24 mouse cellular contexts compared by ENCODE assay signal in the genomic region with DNA sequence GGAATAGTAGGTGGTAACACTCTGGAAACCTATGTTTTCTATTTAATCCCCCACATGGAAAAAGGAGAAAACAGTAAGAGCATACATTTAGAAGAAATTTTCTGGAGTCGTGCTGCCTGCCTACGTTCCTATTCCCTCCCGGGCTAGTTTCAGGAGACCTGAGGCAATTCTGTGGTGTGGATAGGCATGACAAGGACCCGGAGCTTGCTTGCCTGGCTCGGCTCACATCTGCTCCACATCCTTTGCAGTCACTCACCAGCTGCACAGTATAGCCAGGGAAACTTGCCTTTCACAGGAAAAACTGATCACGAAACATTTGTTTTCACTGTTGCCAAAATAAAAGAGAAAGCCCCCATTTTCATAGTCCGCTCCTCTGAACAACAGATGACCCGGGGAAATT.
"Had no signal": no experiment of that assay in that cellular context is flagged by ENCODE, and none has a peak within 500 bp of the region (broad histone marks: within the 10 kb centered on the region; RNA-seq: fewer than 3 reads in every experiment).

No protein-coding gene starts in this region.

- H3K36me3 ChIP-seq: liver, embryonic 12.5 days; liver, embryonic 15.5 days; midbrain, embryonic 10.5 days; midbrain, embryonic 13.5 days had no signal

- H3K4me3 ChIP-seq: layer of hippocampus, adult 2 months; limb, embryonic 10.5 days; limb, embryonic 13.5 days; liver, embryonic 12.5 days; liver, embryonic 15.5 days; lung, embryonic 15.5 days; megakaryocyte, embryonic 14.5 days; midbrain, embryonic 10.5 days; midbrain, embryonic 13.5 days; myocyte had no signal

- H3K4me2 ChIP-seq: limb, embryonic 13.5 days; liver, embryonic 12.5 days; liver, embryonic 15.5 days; lung, embryonic 15.5 days; midbrain, embryonic 13.5 days had no signal

- ATAC-seq: liver, embryonic 12.5 days; midbrain, embryonic 13.5 days; midbrain, embryonic 16.5 days had no signal

- H3K9me3 ChIP-seq: limb, embryonic 10.5 days; limb, embryonic 13.5 days; liver, embryonic 12.5 days; liver, embryonic 15.5 days; lung, embryonic 15.5 days; megakaryocyte, embryonic 14.5 days; midbrain, embryonic 10.5 days; midbrain, embryonic 13.5 days had no signal

- H3K9ac ChIP-seq: limb, embryonic 13.5 days; liver, embryonic 12.5 days; liver, embryonic 15.5 days; lung, embryonic 15.5 days; midbrain, embryonic 13.5 days had no signal

- H3K27me3 ChIP-seq: limb, embryonic 13.5 days; liver, embryonic 12.5 days; liver, embryonic 15.5 days; lung, embryonic 15.5 days; megakaryocyte, embryonic 14.5 days; midbrain, embryonic 13.5 days had no signal

- DNase-seq: kidney, postnatal 25 days; layer of hippocampus, adult 9-11 months; liver; lung, adult 18-20 months; lung, postnatal 10 days; lung, postnatal 36 days; right cerebral cortex, adult 18-20 months; right cerebral cortex, postnatal 14 days; right cerebral cortex, postnatal 4 days; thymus, adult 2 months; thymus, postnatal 14 days; thymus, postnatal 4 days had no signal

- H3K27ac ChIP-seq: layer of hippocampus, adult 2 months; limb, embryonic 10.5 days; limb, embryonic 13.5 days; liver, embryonic 12.5 days; liver, embryonic 15.5 days; lung, embryonic 15.5 days; midbrain, embryonic 10.5 days; midbrain, embryonic 13.5 days; stomach, postnatal 0 days had no signal

- H3K4me1 ChIP-seq: limb, embryonic 13.5 days; liver, embryonic 12.5 days; liver, embryonic 15.5 days; lung, embryonic 15.5 days; megakaryocyte, embryonic 14.5 days had no signal
